Mouse (Mus musculus) thymus, postnatal 4 days (tissue): ENCODE measurements around the gene 4930447F04Rik.

ENCODE experiments used
- DNase-seq: peaks from one replicate; pipeline ENCODE4 v3.0.0; 2021

Gene 4930447F04Rik

DNA sequence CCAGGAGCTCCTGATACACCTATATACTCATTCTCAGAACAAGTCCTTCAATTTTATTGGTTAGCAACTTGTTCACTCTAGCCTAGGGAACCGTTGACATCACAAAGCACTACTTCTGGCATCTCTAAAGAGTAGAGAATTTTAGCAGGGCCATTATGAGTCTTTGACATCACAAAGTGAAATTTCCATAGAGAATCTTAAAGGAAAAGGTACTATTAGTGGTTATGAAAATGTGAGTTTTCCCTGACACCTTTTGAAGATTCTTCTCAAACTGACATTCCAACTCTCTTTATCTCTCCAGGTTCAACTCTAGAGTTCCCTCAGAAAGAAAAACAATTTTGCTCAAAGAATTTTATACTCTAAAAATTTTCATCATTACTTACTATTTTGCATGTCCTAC, at the start of gene 4930447F04Rik:
4930447F04Rik (minus strand) TSS at position 101 of the 400 bp plus-strand sequence.
- DNase-seq = no peak
